Mouse (Mus musculus) kidney, adult 9 months (tissue): Measurements from ENCODE around the gene Gm6676.
"Not testable (repeated sequence)": the region's sequence is repeated elsewhere in the genome, so short reads cannot be mapped to it uniquely, and the experiment has no call there.

Source experiments
- DNase-seq: peaks from one replicate; pipeline ENCODE4 v3.0.0; 2022

The Gm6676 gene

GRCm38 (mm10) chr14:7125312-7125711 is at the start of gene Gm6676:
TSS of gene Gm6676 (minus strand) at chr14:7125412.
- DNase-seq: not testable (repeated sequence)

GRCm38 (mm10) chr14:7174483-7174971 is 49.3 kb upstream of the Gm6676 start, which contains the start of gene Gm3512:
TSS of gene Gm3512 (minus strand) at chr14:7174533.
- not testable (repeated sequence) for DNase-seq

- DNase-seq: not testable (repeated sequence)
Observed at GRCm38 (mm10) chr14:7105124-7105802, 19.9 kb downstream of the Gm6676 start.

DNA sequence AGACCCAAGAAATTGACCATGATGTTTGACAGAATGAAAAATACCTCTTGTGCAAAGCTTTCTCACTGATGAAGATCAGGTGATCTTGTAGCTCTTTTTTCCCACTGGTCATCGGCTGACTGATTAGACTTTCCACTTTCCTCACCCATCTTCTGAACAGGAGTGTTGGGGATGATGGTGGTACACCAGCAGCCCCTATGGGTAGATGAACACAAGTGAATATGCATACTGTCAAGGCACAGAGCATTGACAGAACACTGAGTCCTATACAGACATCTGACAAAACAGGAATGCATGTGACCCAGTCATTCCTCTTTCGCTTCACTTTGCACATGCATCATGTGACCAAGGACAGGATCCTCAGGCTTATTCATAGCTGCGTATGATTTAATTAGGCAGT is 24.7 kb downstream of the Gm6676 start, which contains the start of gene Gm3696:
Gene Gm3696 (minus strand): TSS at position 101 of the 400 bp plus-strand sequence.
- DNase-seq: not testable (repeated sequence)
